Mouse (Mus musculus): ENCODE results near the gene Zfp740.

Zfp740 gene

GRCm38 (mm10) chr15:102230408-102231321, 27.6 kb downstream of the Zfp740 start:
- no peak for DNase-seq (ENCODE audit: low read depth)

GRCm38 (mm10) chr15:102231748-102232147, 28.7 kb downstream of the Zfp740 start, which contains the start of gene Itgb7:
Itgb7 (minus strand) TSS chr15:102231944.
- peak; percentile 69 for DNase-seq (ENCODE audit: low read depth)

DNA sequence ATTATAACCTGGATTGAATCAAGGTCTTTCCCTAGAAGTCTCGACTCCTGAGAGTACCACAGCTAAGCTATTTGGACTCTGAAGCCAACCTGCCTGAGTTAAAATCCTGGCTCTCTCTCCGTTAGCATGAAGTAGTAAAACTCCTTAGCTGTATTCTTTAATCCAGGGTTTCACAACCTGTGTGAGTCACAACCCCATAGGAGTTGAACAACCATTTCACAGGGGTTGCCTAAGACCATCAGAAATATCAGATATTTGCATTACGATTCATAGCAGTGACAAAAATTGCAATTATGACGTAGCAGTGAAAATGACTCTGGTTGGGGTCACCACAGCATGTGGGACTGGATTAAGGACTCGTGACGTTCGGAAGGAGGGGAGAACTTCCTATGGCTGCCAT, 29.7 kb downstream of the Zfp740 start:
- no peak for DNase-seq (ENCODE audit: low read depth)

DNA sequence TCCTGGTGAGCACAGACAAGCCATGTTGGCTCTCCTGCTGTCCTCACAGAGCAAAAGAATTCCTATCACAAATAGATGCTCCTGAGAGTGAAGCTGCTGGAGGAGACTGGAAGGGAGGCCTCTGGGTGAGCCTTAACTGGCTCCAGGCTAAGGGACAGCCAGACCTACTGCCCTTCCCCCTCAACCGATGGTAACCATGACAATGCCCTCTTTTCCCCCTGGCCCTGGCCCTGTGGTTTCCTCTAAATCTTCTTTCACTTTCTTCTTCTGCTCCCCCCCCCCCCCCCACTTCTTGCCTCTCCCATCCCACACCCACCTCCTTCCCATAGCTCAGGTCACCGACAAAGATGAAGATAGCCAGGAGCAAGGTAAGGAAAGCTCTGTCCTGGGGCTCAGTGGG, 30.8 kb downstream of the Zfp740 start:
- no peak for DNase-seq (ENCODE audit: low read depth)

DNA sequence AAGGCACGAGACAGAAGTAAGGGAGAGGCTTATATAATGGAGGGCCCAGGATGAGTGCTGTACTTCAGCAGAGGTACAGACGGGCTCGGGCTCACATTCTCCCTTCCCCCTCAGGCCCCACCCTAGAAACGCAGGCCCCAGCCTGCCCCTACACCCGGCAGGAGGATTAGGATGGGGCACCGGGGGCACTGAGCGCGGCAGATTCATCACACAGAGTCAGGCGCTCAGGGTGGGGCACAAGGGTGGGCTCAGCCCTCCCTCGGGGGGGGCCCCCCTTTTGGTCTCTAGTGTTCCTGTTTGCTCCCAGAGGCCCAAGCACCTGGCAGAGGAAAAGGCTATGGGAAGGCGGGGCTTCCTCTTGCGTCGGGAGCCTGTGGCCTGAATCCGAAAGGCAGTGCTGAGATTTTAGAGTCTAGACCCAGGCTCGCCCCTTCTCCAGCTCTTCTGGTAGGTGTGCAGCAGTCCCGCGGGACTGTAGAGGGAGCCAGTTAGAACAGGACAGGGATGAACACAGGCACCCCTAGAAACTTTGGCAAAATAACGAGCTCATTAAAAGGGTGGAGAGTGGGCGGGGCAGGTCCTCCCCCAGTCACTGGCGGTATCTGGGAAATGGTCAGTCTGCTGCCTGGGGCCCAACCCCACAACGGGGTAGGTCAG, 32.5 kb downstream of the Zfp740 start:
- DNase-seq (ENCODE audit: low read depth): no peak

DNA sequence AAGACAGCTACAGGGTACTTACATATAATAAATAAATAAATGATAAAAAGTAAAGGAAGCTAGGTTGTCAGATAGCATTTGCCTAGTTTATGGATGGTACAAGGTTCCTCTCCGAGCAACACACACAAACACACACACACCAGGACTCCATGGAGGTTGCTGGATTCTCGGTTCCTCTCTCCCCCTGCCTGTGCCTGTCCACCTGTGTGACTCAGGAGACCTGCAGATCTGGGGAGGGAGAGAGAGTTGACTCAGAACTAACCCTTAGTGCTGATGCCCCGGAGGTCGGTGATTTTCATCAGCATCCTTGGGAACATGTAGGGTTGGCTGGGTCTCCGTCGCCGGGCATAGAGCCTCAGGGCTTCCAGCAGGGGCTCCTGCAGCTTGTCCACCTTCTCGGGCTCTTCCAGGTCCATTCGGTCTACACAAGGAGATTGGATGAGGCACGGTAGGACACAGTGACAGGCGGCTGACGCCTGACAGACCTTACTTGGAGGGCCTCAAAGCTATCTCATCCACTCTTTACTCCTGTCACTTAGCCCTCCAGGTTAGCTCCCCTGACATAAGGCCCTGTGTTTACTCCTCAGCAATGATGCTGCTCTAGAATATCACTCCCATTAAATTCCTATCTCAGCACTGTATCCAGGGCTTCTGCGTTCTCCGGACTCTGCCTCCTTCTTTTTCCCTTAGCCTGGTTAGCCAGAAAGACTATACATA, 35.7 kb downstream of the Zfp740 start:
- no peak for DNase-seq (ENCODE audit: low read depth)

DNA sequence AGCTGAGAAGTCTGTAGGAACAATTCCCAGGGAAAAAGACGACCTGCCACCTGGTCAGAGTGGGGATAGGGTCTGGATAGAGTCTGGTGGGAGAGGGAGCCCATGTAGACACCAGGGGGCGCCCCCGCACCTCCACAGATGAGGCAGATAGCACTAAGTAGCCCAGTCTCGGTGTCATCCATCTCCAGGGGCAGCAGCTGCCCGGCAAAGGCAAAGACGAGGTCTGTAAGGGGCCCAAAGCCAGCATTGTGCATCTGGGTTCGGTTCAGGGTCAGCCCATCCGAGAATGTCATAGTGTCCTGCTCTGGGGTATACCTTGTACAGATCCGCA, 36.2 kb downstream of the Zfp740 start:
- peak; percentile 86 for DNase-seq (ENCODE audit: low read depth)

- DNase-seq (ENCODE audit: low read depth): no peak
These were observed 36.8 kb downstream of the Zfp740 start for GRCm38 (mm10) chr15:102239851-102240250.

DNA sequence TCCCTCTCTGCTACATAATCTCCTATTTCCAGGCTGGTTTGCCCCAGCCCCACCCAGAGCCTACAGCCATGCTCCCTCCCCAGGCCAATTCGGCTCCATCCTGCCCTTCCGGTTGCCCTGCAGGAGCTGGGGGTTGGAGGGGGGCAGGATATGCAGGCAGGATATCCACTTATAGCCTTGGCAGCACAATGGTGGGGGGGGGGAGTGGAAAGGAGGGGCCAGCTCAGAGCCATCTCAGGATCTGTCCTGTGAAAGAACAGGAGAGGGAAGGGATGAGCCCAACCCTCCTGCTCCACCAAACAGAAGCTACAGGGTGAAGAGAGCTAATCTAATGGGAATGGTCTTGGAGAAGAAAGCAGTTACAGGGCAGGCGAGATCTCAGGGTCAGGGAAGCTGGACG, 37.6 kb downstream of the Zfp740 start:
- DNase-seq (ENCODE audit: low read depth): no peak

GRCm38 (mm10) chr15:102242404-102243228, 39.6 kb downstream of the Zfp740 start:
- no peak for DNase-seq (ENCODE audit: low read depth)

- DNase-seq (ENCODE audit: low read depth): no peak
These were observed 40.5 kb downstream of the Zfp740 start for GRCm38 (mm10) chr15:102243229-102244190.

- DNase-seq (ENCODE audit: low read depth): no peak
These were observed 41.5 kb downstream of the Zfp740 start for GRCm38 (mm10) chr15:102244306-102245191.

DNA sequence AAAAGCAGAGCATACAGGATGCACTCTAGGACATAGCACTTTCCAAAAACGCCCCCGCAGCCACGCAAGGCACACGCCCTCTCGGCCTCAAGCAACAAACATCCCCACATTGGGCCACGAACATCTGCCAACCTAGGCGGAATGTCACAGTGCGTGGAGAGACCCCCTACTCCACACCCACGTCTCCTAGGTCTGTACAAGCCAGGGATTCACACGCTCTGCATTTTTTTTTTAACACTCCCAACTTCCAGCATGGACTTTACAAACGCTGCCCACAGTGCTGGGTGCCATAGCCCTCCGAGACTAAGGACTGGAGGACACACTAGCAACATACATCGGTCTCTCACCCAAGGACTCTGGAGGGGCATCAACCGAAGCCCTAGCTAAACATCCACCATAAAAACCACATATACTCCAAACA, 42.4 kb downstream of the Zfp740 start:
- no peak for DNase-seq (ENCODE audit: low read depth)

DNA sequence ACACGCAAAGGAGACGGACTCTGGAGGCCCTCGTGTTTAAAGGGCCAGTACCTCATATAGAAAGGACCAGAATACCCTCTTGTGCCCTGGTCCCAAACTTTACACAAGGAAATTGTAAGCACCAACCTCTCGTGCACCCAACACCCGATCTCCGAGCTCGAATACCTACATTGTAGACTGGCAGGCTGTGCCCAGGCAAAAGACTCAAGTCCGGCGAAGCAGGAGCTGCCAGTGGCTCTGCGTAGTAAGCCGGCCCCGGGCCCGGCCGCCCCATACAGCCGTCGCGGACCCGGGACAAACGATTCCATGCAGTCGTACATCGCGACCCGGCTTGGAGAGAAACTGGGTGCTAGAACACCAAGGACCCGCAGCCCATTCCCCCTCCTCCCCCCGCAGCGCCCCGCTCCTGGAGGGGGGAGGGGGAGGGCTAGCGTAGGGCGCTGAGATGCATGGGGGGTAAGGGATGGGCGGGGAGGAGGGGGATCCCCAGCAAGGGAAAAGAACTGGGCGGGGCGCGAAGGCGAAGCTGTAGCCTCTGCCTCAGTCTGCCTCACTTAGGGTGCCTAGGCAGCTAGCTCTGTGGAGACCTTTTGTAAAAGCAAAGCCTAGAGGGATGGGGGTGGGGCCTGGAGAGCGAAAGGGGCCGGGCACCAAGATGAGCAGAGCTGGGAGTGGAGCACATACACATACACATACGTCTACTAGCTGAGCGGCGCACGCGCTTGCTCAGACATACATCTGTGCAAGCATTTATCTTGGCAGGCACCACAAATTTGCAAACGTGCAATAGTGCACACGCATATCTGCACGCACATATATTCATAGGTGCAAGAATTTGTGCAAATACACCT, 43.1 kb downstream of the Zfp740 start:
- DNase-seq (ENCODE audit: low read depth): peak; percentile 90

- peak; percentile 86 for DNase-seq (ENCODE audit: low read depth)
These were observed 43.8 kb downstream of the Zfp740 start for GRCm38 (mm10) chr15:102246866-102247251.

DNA sequence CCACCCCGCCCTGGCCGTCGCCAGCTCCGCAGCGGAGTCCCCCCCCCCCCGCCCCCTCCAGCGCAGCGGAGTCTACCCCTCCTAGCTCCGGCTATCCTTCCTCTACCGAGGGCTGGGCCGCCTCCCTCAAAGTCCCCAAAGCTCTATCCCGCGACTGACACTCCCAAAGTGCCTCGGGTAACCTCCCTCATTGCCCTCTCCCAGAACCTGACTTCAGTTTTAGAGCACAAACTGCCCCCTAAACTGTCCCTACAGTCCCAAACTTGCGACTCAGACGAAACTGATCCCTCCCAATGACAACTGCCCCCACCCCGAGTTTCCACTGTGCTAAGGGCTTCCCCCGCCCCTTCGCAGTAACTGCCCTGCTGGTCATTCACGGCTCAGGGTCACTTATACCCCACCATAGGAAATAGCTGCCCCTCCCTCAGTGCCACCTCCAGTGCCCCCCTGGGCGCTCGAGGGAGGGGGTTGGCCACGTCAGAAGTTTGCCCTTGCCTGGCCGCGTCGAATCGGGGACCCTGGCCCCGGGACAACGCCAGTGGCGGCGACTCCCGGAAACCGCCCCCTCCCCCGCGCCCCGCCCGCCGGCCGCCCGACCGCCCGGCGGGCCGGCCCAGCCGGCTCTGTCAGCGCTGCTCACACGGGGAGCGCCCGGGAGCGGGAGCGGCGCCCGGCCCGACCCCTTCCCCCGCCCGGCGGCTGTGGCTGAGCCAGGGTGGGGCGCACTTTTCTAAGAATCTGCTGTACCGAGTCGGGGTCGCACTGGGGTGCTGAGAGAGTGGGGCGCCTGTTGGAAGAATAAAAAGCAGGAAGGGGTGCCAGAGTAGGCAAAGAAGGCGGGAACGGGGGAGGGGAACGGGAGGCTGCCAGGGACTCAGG, 44.4 kb downstream of the Zfp740 start:
- DNase-seq (ENCODE audit: low read depth): no peak

DNA sequence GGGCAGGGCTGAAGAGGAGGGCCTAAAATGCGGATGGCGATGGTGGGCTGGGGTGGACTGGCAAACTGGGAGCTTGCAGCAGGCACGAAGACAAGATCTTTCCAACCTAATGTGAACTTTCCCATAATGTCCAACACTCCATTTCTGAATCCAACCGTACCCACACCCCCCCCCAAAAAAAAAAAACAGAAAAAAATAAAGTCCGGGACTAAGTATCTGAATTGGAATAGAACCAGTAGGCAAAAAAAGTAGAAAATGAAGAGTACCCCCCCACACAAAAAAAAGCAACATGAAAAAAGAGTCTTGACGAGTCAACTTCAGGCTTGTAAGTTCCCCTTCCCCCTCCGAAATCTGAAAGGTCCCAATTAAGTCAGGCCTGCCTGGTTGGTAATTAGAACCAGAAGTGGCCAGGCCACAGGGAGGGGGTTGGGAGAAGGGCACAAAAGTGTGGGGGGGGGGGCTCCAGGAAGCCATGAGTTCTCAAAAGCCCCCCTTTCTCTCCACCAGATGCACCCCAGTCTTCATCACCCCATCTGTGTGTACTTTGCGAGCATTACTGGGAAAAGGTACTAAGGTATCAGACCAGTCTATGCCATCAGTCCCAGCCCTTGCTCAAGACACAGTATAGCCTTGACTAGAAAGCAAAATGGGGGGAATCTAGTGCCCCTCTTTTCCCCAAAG, 45.2 kb downstream of the Zfp740 start:
- no peak for DNase-seq (ENCODE audit: low read depth)

Data from naive thymus-derived CD4-positive, alpha-beta T cell, adult 2 months (primary cell).